Comparison of ENCODE assay signal across 35 mouse cellular contexts in genomic region chr6:106787138-106787537, GRCm38 (mm10). TPM values are rescaled to one million over a fixed set of nuclear protein-coding genes. Genes with fewer than 3 reads are reported as not detected.
"Had no signal": no experiment of that assay in that cellular context is flagged by ENCODE, and none has a peak within 500 bp of the region (broad histone marks: within the 10 kb centered on the region; RNA-seq: fewer than 3 reads in every experiment).

No protein-coding gene starts in this region.

- H3K27me3 ChIP-seq: heart, embryonic 12.5 days; hindbrain, embryonic 12.5 days; intestine, embryonic 15.5 days; limb, embryonic 12.5 days; liver, embryonic 13.5 days; liver, embryonic 15.5 days had no signal

- H3K9ac ChIP-seq: heart, embryonic 12.5 days; hindbrain, embryonic 12.5 days; hindbrain, embryonic 14.5 days; intestine, embryonic 15.5 days; limb, embryonic 12.5 days; liver, embryonic 13.5 days; liver, embryonic 15.5 days had no signal

- ATAC-seq: hindbrain, embryonic 16.5 days; intestine, embryonic 15.5 days; intestine, postnatal 0 days had no signal

- H3K4me1 ChIP-seq: heart, embryonic 12.5 days; hindbrain, embryonic 10.5 days; hindbrain, embryonic 12.5 days; intestine, embryonic 15.5 days; limb, embryonic 10.5 days; limb, embryonic 12.5 days; liver, embryonic 13.5 days; liver, embryonic 15.5 days had no signal

- H3K4me2 ChIP-seq: heart, embryonic 12.5 days; hindbrain, embryonic 12.5 days; hindbrain, embryonic 14.5 days; intestine, embryonic 15.5 days; limb, embryonic 12.5 days; liver, embryonic 11.5 days; liver, embryonic 13.5 days; liver, embryonic 15.5 days had no signal

- H3K9me3 ChIP-seq: heart, embryonic 12.5 days; hindbrain, embryonic 10.5 days; hindbrain, embryonic 12.5 days; intestine, embryonic 15.5 days; limb, embryonic 10.5 days; limb, embryonic 12.5 days; liver, embryonic 13.5 days; liver, embryonic 15.5 days had no signal

- H3K27ac ChIP-seq: heart, adult 2 months; hindbrain, embryonic 10.5 days; hindbrain, embryonic 12.5 days; hindbrain, embryonic 14.5 days; intestine, embryonic 15.5 days; left cerebral cortex, adult 2 months; limb, embryonic 10.5 days; limb, embryonic 12.5 days; liver, embryonic 13.5 days; liver, embryonic 15.5 days had no signal

- DNase-seq: gastrocnemius, postnatal 14 days; gastrocnemius, postnatal 36 days; heart, adult 11 months; heart, adult 2 months; heart, postnatal 10 days; heart, postnatal 4 days; kidney, adult 18-20 months; kidney, adult 8-10 months; kidney, postnatal 10 days; kidney, postnatal 25 days; kidney, postnatal 4 days; layer of hippocampus, adult 9-11 months; liver; liver, embryonic 13.5 days had no signal

- H3K4me3 ChIP-seq: heart, adult 2 months; heart, embryonic 12.5 days; hindbrain, embryonic 10.5 days; hindbrain, embryonic 12.5 days; intestine, embryonic 15.5 days; left cerebral cortex, adult 2 months; limb, embryonic 10.5 days; limb, embryonic 12.5 days; liver, embryonic 13.5 days; liver, embryonic 15.5 days had no signal

RNA-seq across cellular contexts. Expression of gene Il5ra, which starts 38.3 kb away (rescaled TPM):
- total RNA-seq: gastrocnemius, adult 18-20 months; gastrocnemius, adult 8-10 months; gastrocnemius, postnatal 14 days; gastrocnemius, postnatal 36 days; heart, postnatal 10 days; heart, postnatal 25 days; layer of hippocampus, adult 8-10 months; layer of hippocampus, postnatal 25 days; left cerebral cortex, adult 2 months; left cerebral cortex, postnatal 14 days; left cerebral cortex, postnatal 36 days had no signal
- polyA plus RNA-seq: heart, embryonic 12.5 days; heart, embryonic 14.5 days; hindbrain, embryonic 12.5 days; hindbrain, embryonic 14.5 days; hindbrain, embryonic 16.5 days; intestine, embryonic 15.5 days; intestine, postnatal 0 days; kidney, embryonic 14.5 days; limb, embryonic 10.5 days; limb, embryonic 12.5 days had no signal
